Mouse (Mus musculus): ENCODE measurements at regions not wholly inside any gene's neighbourhood (a gene's known extent, or its start where the extent isn't known, plus 50 kb on each side); places are given as distances from the start of the nearest gene placed in this dataset.

DNA sequence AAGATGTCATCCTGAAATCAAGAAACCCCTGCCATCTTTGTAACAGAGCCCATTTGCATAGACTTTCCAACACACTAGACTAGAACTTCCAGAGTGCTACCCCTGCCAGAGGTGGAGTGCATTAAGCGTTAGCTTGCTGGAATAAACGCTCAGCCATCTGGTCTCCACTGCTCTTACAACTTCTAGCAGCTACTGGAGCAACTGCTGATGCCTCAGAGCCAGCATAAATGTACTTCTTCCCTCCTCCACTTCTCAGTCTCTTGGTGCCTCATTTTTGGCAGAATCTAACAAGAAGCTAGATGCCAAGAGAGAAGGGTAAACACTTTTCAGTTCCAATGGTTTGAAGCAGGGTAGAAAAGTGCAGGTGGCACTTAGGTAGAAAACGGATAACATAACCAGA is 385.1 kb downstream of the Kcnh5 start:
- TF ChIP-seq CTCF (IDR thresholded peaks at IDR 0.05; ENCODE audit: low read depth) (no peak), EP300 (IDR thresholded peaks at IDR 0.05; ENCODE audit: low read depth) (no peak)
- H3K36me3 ChIP-seq (replicated peaks; ENCODE audit: insufficient read depth, low read length), result no peaks in the 10 kb centered on the region
- H3K4me3 ChIP-seq (ENCODE audit: low read depth, low read length), result no peak overlapping the region
- DNase-seq (no peak), ATAC-seq (no peak)
- no peak overlapping the region for H3K4me2 ChIP-seq (ENCODE audit: low read depth, low read length)
- H3K9me3 ChIP-seq (ENCODE audit: low read length), result no peaks in the 10 kb centered on the region
- H3K27ac ChIP-seq (ENCODE audit: low read depth), result no peak overlapping the region
- WGBS (ENCODE audit: insufficient replicate concordance), result 61% methylated on average over 3 of the region's 3 CpGs
- H3K27me3 ChIP-seq (ENCODE audit: insufficient read depth, low read length), result no peaks in the 10 kb centered on the region
- no peak overlapping the region for H3K9ac ChIP-seq (replicated peaks)
- H3K4me1 ChIP-seq (ENCODE audit: insufficient read depth), result no peaks in the 10 kb centered on the region

- Histone ChIP-seq H3K36me3 (replicated peaks; ENCODE audit: insufficient read depth, low read length) (no peaks in the 10 kb centered on the region), H3K9me3 (ENCODE audit: low read length) (no peaks in the 10 kb centered on the region), H3K4me1 (ENCODE audit: insufficient read depth) (no peaks in the 10 kb centered on the region), H3K4me3 (ENCODE audit: low read depth, low read length) (no peak overlapping the region), H3K4me2 (ENCODE audit: low read depth, low read length) (no peak overlapping the region), H3K27ac (ENCODE audit: low read depth) (no peak overlapping the region), H3K27me3 (ENCODE audit: insufficient read depth, low read length) (no peaks in the 10 kb centered on the region), H3K9ac (replicated peaks) (no peak overlapping the region)
- peak; percentile 17 for DNase-seq
- TF ChIP-seq CTCF (IDR thresholded peaks at IDR 0.05; ENCODE audit: low read depth) (no peak), EP300 (IDR thresholded peaks at IDR 0.05; ENCODE audit: low read depth) (no peak)
- 59% methylated on average over 1 of the region's 1 CpGs for WGBS (ENCODE audit: insufficient replicate concordance)
- peak; percentile 57; the same call in 1 of the 2 replicates for ATAC-seq
Measured at GRCm38 (mm10) chr12:74762284-74762683, 414.8 kb downstream of the Kcnh5 start.

GRCm38 (mm10) chr12:74745051-74745450 is 428.9 kb upstream of the Gm11042 start:
- TF ChIP-seq CTCF (IDR thresholded peaks at IDR 0.05; ENCODE audit: low read depth) (no peak), EP300 (IDR thresholded peaks at IDR 0.05; ENCODE audit: low read depth) (no peak)
- Histone ChIP-seq H3K9me3 (ENCODE audit: low read length) (no peaks in the 10 kb centered on the region), H3K4me3 (ENCODE audit: low read depth, low read length) (no peak overlapping the region), H3K4me2 (ENCODE audit: low read depth, low read length) (no peak overlapping the region), H3K36me3 (replicated peaks; ENCODE audit: insufficient read depth, low read length) (no peaks in the 10 kb centered on the region), H3K4me1 (ENCODE audit: insufficient read depth) (no peaks in the 10 kb centered on the region), H3K27me3 (ENCODE audit: insufficient read depth, low read length) (no peaks in the 10 kb centered on the region), H3K9ac (replicated peaks) (no peak overlapping the region), H3K27ac (ENCODE audit: low read depth) (no peak overlapping the region)
- no peak for DNase-seq
- 71% methylated on average over 1 of the region's 1 CpGs for WGBS (ENCODE audit: insufficient replicate concordance)
- ATAC-seq, result no peak

DNA sequence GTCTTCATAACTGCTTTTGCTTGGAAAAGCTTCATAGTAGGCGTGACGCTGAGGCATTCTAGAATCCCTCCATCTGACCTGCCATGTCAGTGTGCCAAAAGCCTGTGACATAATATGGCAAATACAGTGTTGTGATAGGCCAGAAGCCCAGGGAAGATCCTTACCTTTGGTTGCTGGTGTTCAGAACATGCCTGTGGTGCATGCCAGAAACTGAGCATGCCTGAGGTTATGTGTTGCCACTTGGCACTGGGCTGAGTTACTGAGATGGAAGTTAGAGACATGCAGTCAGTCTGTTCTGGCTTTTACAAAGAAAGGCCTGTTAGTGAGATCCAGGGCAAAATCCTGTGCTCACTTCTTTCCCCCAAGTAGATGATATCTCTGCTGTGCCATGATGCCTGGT is 412.7 kb upstream of the Gm11042 start:
- Histone ChIP-seq H3K27me3 (ENCODE audit: insufficient read depth, low read length) (no peaks in the 10 kb centered on the region), H3K9me3 (ENCODE audit: low read length) (no peaks in the 10 kb centered on the region), H3K4me2 (ENCODE audit: low read depth, low read length) (no peak overlapping the region), H3K36me3 (replicated peaks; ENCODE audit: insufficient read depth, low read length) (no peaks in the 10 kb centered on the region), H3K4me1 (ENCODE audit: insufficient read depth) (no peaks in the 10 kb centered on the region), H3K27ac (ENCODE audit: low read depth) (no peak overlapping the region), H3K4me3 (ENCODE audit: low read depth, low read length) (no peak overlapping the region), H3K9ac (replicated peaks) (no peak overlapping the region)
- 80% methylated on average over 2 of the region's 2 CpGs for WGBS (ENCODE audit: insufficient replicate concordance)
- DNase-seq, result no peak
- TF ChIP-seq CTCF (IDR thresholded peaks at IDR 0.05; ENCODE audit: low read depth), result no peak
- TF ChIP-seq EP300 (IDR thresholded peaks at IDR 0.05; ENCODE audit: low read depth), result no peak
- no peak for ATAC-seq

DNA sequence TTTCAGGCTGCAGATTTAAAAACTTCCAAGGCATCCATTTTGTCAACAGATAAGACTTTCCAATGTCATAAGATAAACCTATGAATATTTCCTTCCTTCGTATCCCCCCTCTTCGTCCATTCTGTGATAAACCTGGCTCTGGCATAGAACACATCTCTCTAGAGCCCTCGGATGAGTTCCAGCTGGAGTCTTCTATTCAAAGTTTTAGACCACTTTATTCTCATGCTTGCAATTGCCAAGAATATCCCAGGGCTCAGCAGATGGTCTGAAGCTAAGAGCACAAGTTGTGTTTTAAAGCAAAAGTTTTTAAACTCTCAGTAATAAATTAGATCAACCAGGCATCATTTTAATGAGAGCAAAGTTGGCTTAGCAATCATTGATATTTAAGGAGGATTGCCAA is 363.0 kb upstream of the Gm11042 start:
- TF ChIP-seq EP300 (IDR thresholded peaks at IDR 0.05; ENCODE audit: low read depth), result no peak
- TF ChIP-seq CTCF (IDR thresholded peaks at IDR 0.05; ENCODE audit: low read depth), result no peak
- no peak for DNase-seq
- no peaks in the 10 kb centered on the region for H3K27me3 ChIP-seq (ENCODE audit: insufficient read depth, low read length)
- H3K4me2 ChIP-seq (ENCODE audit: low read depth, low read length), result no peak overlapping the region
- H3K36me3 ChIP-seq (replicated peaks; ENCODE audit: insufficient read depth, low read length), result no peaks in the 10 kb centered on the region
- no peak overlapping the region for H3K9ac ChIP-seq (replicated peaks)
- no peaks in the 10 kb centered on the region for H3K9me3 ChIP-seq (ENCODE audit: low read length)
- H3K4me3 ChIP-seq (ENCODE audit: low read depth, low read length), result no peak overlapping the region
- H3K27ac ChIP-seq (ENCODE audit: low read depth), result no peak overlapping the region
- no peaks in the 10 kb centered on the region for H3K4me1 ChIP-seq (ENCODE audit: insufficient read depth)
- 60% methylated on average over 3 of the region's 3 CpGs for WGBS (ENCODE audit: insufficient replicate concordance)
- ATAC-seq, result no peak

DNA sequence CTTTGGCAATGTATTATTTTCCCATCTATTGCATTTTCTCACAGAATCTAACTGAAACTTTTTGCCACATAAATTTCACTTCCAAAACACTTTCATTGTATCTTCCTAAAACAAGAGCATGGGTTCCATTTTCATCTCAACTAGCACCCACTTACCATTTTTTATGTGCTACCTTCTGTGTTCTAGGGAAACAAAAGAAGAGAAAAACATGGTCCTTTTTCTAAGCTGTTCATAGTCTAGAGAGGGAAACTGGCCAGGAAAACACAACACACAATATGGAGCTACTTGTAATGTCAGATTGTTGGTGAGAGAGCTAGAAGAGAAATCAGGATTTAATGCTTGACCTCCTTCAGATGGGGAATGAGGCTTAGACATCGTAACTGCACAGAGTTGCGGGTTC is 361.6 kb upstream of the Gm11042 start:
- H3K4me3 ChIP-seq (ENCODE audit: low read depth, low read length), result no peak overlapping the region
- H3K27ac ChIP-seq (ENCODE audit: low read depth), result no peak overlapping the region
- DNase-seq (no peak), ATAC-seq (no peak)
- H3K9me3 ChIP-seq (ENCODE audit: low read length), result no peaks in the 10 kb centered on the region
- H3K4me1 ChIP-seq (ENCODE audit: insufficient read depth), result no peaks in the 10 kb centered on the region
- H3K9ac ChIP-seq (replicated peaks), result no peak overlapping the region
- H3K27me3 ChIP-seq (ENCODE audit: insufficient read depth, low read length), result no peaks in the 10 kb centered on the region
- no peak for TF ChIP-seq EP300 (IDR thresholded peaks at IDR 0.05; ENCODE audit: low read depth)
- no peak for TF ChIP-seq CTCF (IDR thresholded peaks at IDR 0.05; ENCODE audit: low read depth)
- no peaks in the 10 kb centered on the region for H3K36me3 ChIP-seq (replicated peaks; ENCODE audit: insufficient read depth, low read length)
- no peak overlapping the region for H3K4me2 ChIP-seq (ENCODE audit: low read depth, low read length)
- WGBS (ENCODE audit: insufficient replicate concordance), result 74% methylated on average over 2 of the region's 2 CpGs

GRCm38 (mm10) chr12:74658406-74658805 is 342.2 kb upstream of the Gm11042 start:
- Histone ChIP-seq H3K4me3 (ENCODE audit: low read depth, low read length) (no peak overlapping the region), H3K36me3 (replicated peaks; ENCODE audit: insufficient read depth, low read length) (no peaks in the 10 kb centered on the region), H3K4me1 (ENCODE audit: insufficient read depth) (no peaks in the 10 kb centered on the region), H3K27ac (ENCODE audit: low read depth) (no peak overlapping the region), H3K27me3 (ENCODE audit: insufficient read depth, low read length) (no peaks in the 10 kb centered on the region), H3K9ac (replicated peaks) (no peak overlapping the region), H3K9me3 (ENCODE audit: low read length) (no peaks in the 10 kb centered on the region), H3K4me2 (ENCODE audit: low read depth, low read length) (no peak overlapping the region)
- ATAC-seq, result no peak
- no peak for TF ChIP-seq CTCF (IDR thresholded peaks at IDR 0.05; ENCODE audit: low read depth)
- TF ChIP-seq EP300 (IDR thresholded peaks at IDR 0.05; ENCODE audit: low read depth), result no peak
- DNase-seq, result no peak

All from liver, postnatal 0 days (tissue).